Mouse (Mus musculus): ENCODE results near the gene Vmn1r212. TPM values are rescaled to one million over a fixed set of nuclear protein-coding genes. Genes with fewer than 3 reads are reported as not detected.
"Not testable (repeated sequence)": the region's sequence is repeated elsewhere in the genome, so short reads cannot be mapped to it uniquely, and the experiment has no call there.

Vmn1r212 gene
- total RNA-seq (2021): not detected in 2 replicates
- long read RNA-seq, experiment 1: 0 reads
- long read RNA-seq, experiment 2: 0 reads

DNA sequence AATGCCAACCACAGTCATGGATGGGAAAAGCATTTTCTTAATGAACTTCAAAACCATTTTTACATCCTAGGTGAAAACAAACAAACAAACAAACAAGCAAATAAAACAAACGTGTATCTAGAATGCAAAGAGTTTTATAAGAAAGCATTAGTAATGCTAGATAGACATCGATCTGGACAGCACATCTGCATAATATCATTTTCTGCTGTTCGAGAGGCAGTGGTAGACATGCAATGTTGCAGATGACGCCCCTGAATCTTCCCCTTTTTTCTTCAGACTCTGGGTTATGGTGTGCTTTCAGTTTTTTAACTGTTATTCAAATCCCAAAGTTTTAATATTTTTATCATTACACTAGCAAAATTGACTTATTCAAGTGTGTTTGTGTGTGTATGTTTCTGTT lies at the start of gene Vmn1r212:
Gene Vmn1r212 (minus strand): TSS at position 101 of the 400 bp plus-strand sequence.
- DNase-seq: no peak

DNA sequence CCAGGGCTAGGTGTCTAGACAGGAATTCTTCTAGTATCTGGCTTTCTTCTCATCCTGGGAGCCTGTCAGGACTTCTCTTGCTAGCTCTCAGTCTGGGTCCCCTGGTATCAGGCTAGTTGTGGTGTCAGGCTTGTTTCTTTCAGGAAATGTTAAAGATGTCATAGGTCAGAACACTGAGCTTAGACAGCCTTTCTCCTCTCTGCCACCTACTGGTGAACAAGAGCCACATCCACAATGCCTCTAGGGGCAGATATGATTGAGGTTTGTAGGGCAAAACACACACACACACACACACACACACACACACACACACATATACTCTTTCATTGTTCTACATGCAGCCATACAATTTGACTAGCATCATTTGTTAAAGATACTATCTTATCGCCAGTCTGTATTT lies 4.7 kb downstream of the Vmn1r212 start:
- no peak for DNase-seq

DNA sequence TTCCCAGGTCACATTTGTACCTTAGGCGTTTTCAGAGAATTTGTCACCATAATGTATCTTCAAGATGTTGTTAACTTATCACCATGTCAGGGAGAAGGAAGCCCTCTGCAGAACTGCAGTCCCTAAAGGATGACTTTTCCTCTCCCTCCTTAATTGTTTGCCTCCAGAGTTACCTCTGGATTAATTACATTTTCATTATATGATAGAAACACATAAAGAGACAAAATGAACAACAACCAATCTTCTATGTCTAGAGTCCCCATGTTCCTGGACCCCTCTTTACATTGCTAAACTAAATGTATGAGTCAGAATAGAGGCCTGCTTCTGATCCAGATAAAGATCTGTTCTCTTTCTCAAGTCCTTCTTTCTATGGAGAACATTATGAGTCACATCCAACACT lies 26.5 kb downstream of the Vmn1r212 start, which contains the start of gene Vmn1r211:
Gene Vmn1r211 (minus strand): TSS at position 101 of the 400 bp plus-strand sequence.
- DNase-seq: no peak

DNA sequence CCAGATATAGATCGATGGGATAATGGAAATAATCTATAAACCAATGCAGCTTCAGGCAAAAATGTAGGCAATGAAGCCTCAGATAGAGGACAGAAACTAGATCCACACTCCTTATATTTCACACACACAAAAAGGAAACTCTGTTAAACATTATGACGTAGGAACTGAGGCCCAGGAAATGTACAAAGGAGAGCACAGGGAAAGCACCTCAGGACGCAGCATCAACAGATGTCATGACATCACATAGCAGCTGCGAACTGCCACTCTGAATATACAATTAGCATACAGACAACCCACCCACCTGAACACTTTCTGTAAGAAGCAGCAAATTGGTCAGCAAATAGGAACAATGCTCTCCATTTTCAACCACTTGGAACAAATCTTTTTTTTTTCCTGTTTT lies 29.2 kb downstream of the Vmn1r212 start:
- DNase-seq: no peak

DNA sequence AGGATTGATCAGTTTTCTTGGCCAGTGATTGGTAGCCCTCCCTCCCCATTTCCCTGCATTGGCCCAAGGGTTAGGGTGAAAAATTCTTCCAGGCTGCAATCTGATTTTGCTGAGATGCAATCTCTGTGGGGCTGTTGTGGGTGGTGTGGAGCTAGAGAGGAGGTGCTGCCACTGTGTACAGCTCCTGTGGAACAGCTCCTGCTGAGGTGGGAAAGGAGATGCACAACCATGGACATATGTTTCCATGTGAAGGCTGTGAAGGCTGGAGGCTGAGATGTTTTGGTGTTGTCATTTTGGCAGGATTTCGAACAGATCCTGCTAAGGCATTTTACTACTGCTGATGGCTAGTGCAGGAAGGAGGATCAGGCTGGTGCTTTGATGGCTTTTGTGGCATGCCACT lies 37.2 kb downstream of the Vmn1r212 start:
- DNase-seq: no peak

DNA sequence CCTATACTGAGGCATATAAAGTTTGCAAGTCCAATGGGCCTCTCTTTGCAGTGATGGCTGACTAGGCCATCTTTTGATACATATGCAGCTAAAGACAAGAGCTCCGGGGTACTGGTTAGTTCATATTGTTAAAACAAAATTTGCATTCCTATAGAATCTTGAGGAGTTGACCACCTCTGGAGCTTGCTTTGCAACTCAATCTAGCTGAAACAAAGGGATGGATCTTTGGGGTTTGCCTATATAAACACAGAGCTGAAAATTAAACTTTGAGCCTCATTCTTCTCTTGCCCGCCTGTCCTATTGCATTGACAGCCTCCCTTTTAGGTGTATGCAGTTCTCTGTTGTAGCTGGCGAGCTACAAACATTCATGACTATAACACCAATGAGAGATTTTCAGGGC lies 39.7 kb downstream of the Vmn1r212 start:
- not testable (repeated sequence) for DNase-seq

Other genes with a start within 250 kb of the Vmn1r212 start
- not detected in 2 replicates for gene Vmn1r207-ps, start 154.6 kb downstream of the Vmn1r212 start, total RNA-seq (2021)
- not detected in 2 replicates for gene Vmn1r208, start 106.8 kb downstream of the Vmn1r212 start, total RNA-seq (2021)
- gene Vmn1r209, start 74.5 kb downstream of the Vmn1r212 start, total RNA-seq (2021): not detected in 2 replicates
- not detected in 2 replicates for gene Vmn1r210, start 52.9 kb downstream of the Vmn1r212 start, total RNA-seq (2021)
- not detected in 2 replicates for gene Vmn1r211, start 26.6 kb downstream of the Vmn1r212 start, total RNA-seq (2021)
- not detected in 2 replicates for gene Vmn1r213, start 123.5 kb upstream of the Vmn1r212 start, total RNA-seq (2021)
- not detected in 2 replicates for gene Vmn1r214, start 146.2 kb upstream of the Vmn1r212 start, total RNA-seq (2021)
- gene Vmn1r215, start 183.8 kb upstream of the Vmn1r212 start, total RNA-seq (2021): not detected in 2 replicates
- not detected in 2 replicates for gene Vmn1r217, start 234.0 kb upstream of the Vmn1r212 start, total RNA-seq (2021)
- not detected in 2 replicates for gene Vmn1r218, start 248.9 kb upstream of the Vmn1r212 start, total RNA-seq (2021)

Data from adrenal gland, postnatal 14 days (tissue).